Mouse (Mus musculus): ENCODE measurements at regions not wholly inside any gene's neighbourhood (a gene's known extent, or its start where the extent isn't known, plus 50 kb on each side); places are given as distances from the start of the nearest gene placed in this dataset.
"Not testable (repeated sequence)": the region's sequence is repeated elsewhere in the genome, so short reads cannot be mapped to it uniquely, and the experiment has no call there.

DNA sequence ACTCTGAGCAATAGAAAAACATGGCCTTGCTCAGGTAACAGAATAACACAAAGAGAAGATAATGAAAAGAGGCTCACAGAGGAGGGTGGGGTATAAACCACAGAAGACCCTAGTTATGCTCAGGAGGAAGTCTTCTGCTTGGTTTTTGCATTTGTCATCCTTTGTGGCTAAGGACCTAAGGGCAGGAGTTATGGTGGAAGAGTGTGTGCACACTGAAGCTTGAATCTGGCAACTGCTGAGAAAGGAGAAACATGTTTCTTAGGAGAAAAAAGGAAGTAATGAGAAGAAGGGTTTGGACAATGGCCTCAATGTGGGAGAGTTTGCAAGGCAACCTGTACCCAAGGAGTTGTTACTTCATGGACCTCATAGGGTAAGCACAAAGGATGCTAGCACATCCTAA is 106.8 kb upstream of the Nyap2 start:
- no peaks in the 10 kb centered on the region for H3K9me3 ChIP-seq (ENCODE audit: control insufficient read depth, low read length)
- no peak overlapping the region for H3K9ac ChIP-seq (ENCODE audit: low read length)
- no peak overlapping the region for H3K4me2 ChIP-seq (ENCODE audit: low read length)
- ATAC-seq (ENCODE audit: insufficient number of reproducible peaks, insufficient read depth, low FRiP score, low read depth): no peak
- no peaks in the 10 kb centered on the region for H3K4me1 ChIP-seq (ENCODE audit: control insufficient read depth in 2 of 2, insufficient read depth in 2 of 2, low read length in 2 of 2)
- H3K36me3 ChIP-seq (ENCODE audit: control insufficient read depth, insufficient read depth, low read length): no peaks in the 10 kb centered on the region
- no peak overlapping the region for H3K27ac ChIP-seq (replicated peaks in 1 of 2; ENCODE audit: control insufficient read depth in 1 of 2, insufficient read depth in 1 of 2, low read depth in 2 of 2, low read length in 2 of 2)
- no peaks in the 10 kb centered on the region for H3K27me3 ChIP-seq (ENCODE audit: control insufficient read depth, insufficient read depth, low read length)
- no peak overlapping the region for H3K4me3 ChIP-seq (ENCODE audit: control insufficient read depth in 1 of 2, insufficient read depth in 1 of 2, low read depth in 1 of 2, low read length in 2 of 2)

DNA sequence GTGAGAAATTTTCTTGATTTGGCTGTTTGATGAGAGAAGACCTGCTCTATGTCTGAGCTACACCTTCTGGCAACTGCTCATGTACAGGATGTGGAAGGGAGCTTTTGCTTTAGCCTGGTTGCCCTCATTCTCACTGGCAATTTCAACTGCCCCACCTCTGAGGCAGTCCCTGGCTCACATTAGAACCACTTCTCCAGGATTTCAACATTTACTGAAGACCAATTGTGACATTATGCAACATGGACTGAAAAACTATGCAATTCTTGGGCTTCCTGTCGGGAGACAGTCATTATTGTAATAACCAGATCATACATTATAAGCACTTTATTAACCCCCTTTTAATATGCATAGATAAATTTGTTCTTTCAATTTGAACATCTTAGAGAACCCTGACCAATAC is 107.6 kb upstream of the Nyap2 start:
- Histone ChIP-seq H3K9ac (ENCODE audit: low read length) (no peak overlapping the region), H3K4me2 (ENCODE audit: low read length) (no peak overlapping the region), H3K27me3 (ENCODE audit: control insufficient read depth, insufficient read depth, low read length) (no peaks in the 10 kb centered on the region), H3K9me3 (ENCODE audit: control insufficient read depth, low read length) (no peaks in the 10 kb centered on the region), H3K4me3 (ENCODE audit: control insufficient read depth in 1 of 2, insufficient read depth in 1 of 2, low read depth in 1 of 2, low read length in 2 of 2) (no peak overlapping the region), H3K4me1 (ENCODE audit: control insufficient read depth in 2 of 2, insufficient read depth in 2 of 2, low read length in 2 of 2) (no peaks in the 10 kb centered on the region), H3K36me3 (ENCODE audit: control insufficient read depth, insufficient read depth, low read length) (no peaks in the 10 kb centered on the region), H3K27ac (replicated peaks in 1 of 2; ENCODE audit: control insufficient read depth in 1 of 2, insufficient read depth in 1 of 2, low read depth in 2 of 2, low read length in 2 of 2) (no peak overlapping the region)
- WGBS: 62% methylated on average over 1 of the region's 1 CpGs
- ATAC-seq (ENCODE audit: insufficient number of reproducible peaks, insufficient read depth, low FRiP score, low read depth): no peak

- ATAC-seq (ENCODE audit: insufficient number of reproducible peaks, insufficient read depth, low FRiP score, low read depth): no peak
- H3K4me2 ChIP-seq (ENCODE audit: low read length): no peak overlapping the region
- no peaks in the 10 kb centered on the region for H3K4me1 ChIP-seq (ENCODE audit: control insufficient read depth in 2 of 2, insufficient read depth in 2 of 2, low read length in 2 of 2)
- no peaks in the 10 kb centered on the region for H3K27me3 ChIP-seq (ENCODE audit: control insufficient read depth, insufficient read depth, low read length)
- no peak overlapping the region for H3K27ac ChIP-seq (replicated peaks in 1 of 2; ENCODE audit: control insufficient read depth in 1 of 2, insufficient read depth in 1 of 2, low read depth in 2 of 2, low read length in 2 of 2)
- H3K9ac ChIP-seq (ENCODE audit: low read length): no peak overlapping the region
- no peaks in the 10 kb centered on the region for H3K9me3 ChIP-seq (ENCODE audit: control insufficient read depth, low read length)
- WGBS: 62% methylated on average over 2 of the region's 2 CpGs
- no peaks in the 10 kb centered on the region for H3K36me3 ChIP-seq (ENCODE audit: control insufficient read depth, insufficient read depth, low read length)
- H3K4me3 ChIP-seq (ENCODE audit: control insufficient read depth in 1 of 2, insufficient read depth in 1 of 2, low read depth in 1 of 2, low read length in 2 of 2): no peak overlapping the region
These were observed 111.0 kb upstream of the Nyap2 start for GRCm38 (mm10) chr1:80965792-80966191.

DNA sequence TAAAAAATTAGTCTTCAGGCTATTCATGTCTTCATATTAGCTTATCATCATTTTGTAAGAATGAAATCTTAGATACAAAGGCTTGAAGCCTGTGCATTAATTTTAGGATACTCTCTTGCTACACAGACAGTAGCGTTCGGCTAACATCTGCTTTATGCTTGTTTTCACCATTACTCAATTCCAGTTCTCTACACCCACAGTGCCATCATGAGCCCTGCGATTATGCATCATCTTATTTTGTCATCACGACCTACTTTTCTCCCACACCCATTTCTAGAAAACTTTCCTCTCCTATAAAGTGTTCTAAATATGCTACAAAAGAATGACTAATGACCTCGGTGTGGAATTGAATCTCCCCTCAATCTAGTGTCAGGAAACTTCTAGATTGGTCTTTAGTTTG is 112.4 kb upstream of the Nyap2 start:
- no peaks in the 10 kb centered on the region for H3K27me3 ChIP-seq (ENCODE audit: control insufficient read depth, insufficient read depth, low read length)
- H3K4me3 ChIP-seq (ENCODE audit: control insufficient read depth in 1 of 2, insufficient read depth in 1 of 2, low read depth in 1 of 2, low read length in 2 of 2): no peak overlapping the region
- H3K9ac ChIP-seq (ENCODE audit: low read length): no peak overlapping the region
- H3K36me3 ChIP-seq (ENCODE audit: control insufficient read depth, insufficient read depth, low read length): no peaks in the 10 kb centered on the region
- no peak for ATAC-seq (ENCODE audit: insufficient number of reproducible peaks, insufficient read depth, low FRiP score, low read depth)
- whole genome bisulfite sequencing: 81% methylated on average over 5 of the region's 5 CpGs
- no peak overlapping the region for H3K27ac ChIP-seq (replicated peaks in 1 of 2; ENCODE audit: control insufficient read depth in 1 of 2, insufficient read depth in 1 of 2, low read depth in 2 of 2, low read length in 2 of 2)
- no peaks in the 10 kb centered on the region for H3K9me3 ChIP-seq (ENCODE audit: control insufficient read depth, low read length)
- H3K4me1 ChIP-seq (ENCODE audit: control insufficient read depth in 2 of 2, insufficient read depth in 2 of 2, low read length in 2 of 2): no peaks in the 10 kb centered on the region
- H3K4me2 ChIP-seq (ENCODE audit: low read length): no peak overlapping the region

DNA sequence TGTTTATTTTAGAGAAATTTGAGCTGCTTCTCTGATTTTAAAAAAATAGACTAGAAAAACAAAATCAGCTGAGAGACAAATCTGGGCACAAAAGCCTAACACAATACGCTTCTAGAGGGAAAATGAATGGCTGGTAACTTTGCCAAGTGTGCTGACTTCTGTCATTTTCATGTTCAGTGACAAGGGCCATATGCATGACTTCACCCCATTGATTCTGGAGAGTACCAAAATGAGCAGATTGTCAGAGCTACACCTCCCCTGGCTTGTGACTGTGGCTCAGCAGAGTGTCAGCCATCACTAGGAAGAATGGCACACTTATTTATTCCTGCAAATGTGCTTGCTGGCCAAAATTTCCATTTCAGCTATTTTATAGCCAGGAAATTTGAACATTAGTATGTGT is 112.9 kb upstream of the Nyap2 start:
- WGBS: 64% methylated on average over 1 of the region's 1 CpGs
- Histone ChIP-seq H3K9ac (ENCODE audit: low read length) (no peak overlapping the region), H3K36me3 (ENCODE audit: control insufficient read depth, insufficient read depth, low read length) (no peaks in the 10 kb centered on the region), H3K4me3 (ENCODE audit: control insufficient read depth in 1 of 2, insufficient read depth in 1 of 2, low read depth in 1 of 2, low read length in 2 of 2) (no peak overlapping the region), H3K27ac (replicated peaks in 1 of 2; ENCODE audit: control insufficient read depth in 1 of 2, insufficient read depth in 1 of 2, low read depth in 2 of 2, low read length in 2 of 2) (no peak overlapping the region), H3K4me2 (ENCODE audit: low read length) (no peak overlapping the region), H3K4me1 (ENCODE audit: control insufficient read depth in 2 of 2, insufficient read depth in 2 of 2, low read length in 2 of 2) (no peaks in the 10 kb centered on the region), H3K9me3 (ENCODE audit: control insufficient read depth, low read length) (no peaks in the 10 kb centered on the region), H3K27me3 (ENCODE audit: control insufficient read depth, insufficient read depth, low read length) (no peaks in the 10 kb centered on the region)
- no peak for ATAC-seq (ENCODE audit: insufficient number of reproducible peaks, insufficient read depth, low FRiP score, low read depth)

DNA sequence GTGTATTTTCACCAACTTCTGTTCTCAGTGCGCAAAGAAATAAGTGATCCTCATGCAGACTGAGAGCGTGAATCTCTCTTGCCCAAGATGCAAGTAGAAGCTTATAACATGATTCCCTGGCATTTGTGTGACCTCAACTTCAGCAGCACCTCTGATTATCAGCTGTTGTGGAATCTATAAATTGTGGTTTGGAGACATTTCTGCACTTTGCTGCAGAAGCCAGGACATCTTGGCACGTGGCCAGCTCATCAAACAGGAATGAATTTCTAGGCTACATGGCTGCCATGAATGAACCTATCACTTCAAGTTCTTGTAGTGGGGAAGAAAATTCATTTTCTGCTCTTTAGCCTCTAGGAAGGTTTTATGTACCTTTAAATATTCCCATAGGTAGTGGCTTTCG is 126.3 kb upstream of the Nyap2 start:
- no peak for ATAC-seq (ENCODE audit: insufficient number of reproducible peaks, insufficient read depth, low FRiP score, low read depth)
- no peak overlapping the region for H3K4me2 ChIP-seq (ENCODE audit: low read length)

DNA sequence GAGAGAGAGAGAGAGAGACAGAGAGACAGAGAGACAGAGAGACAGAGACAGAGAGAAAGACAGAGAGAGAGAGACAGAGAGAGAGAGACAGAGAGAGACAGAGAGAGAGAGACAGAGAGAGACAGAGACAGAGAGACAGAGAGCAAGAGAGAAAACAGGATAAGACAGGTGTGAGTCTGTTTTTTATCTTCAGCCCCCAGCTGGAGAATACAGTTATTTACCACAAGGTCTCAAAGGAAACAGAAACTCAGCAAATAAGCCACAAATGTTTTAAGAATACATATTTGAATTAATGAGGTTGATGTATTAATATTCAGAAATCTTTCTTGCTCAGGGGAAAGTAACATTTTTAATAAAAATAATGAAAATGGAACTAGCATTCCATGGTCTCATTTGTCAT is 130.7 kb upstream of the Nyap2 start:
- not testable (repeated sequence) for ATAC-seq (ENCODE audit: insufficient number of reproducible peaks, insufficient read depth, low FRiP score, low read depth); H3K4me1 ChIP-seq (ENCODE audit: control insufficient read depth in 2 of 2, insufficient read depth in 2 of 2, low read length in 2 of 2); H3K27me3 ChIP-seq (ENCODE audit: control insufficient read depth, insufficient read depth, low read length); H3K27ac ChIP-seq (replicated peaks in 1 of 2; ENCODE audit: control insufficient read depth in 1 of 2, insufficient read depth in 1 of 2, low read depth in 2 of 2, low read length in 2 of 2); H3K36me3 ChIP-seq (ENCODE audit: control insufficient read depth, insufficient read depth, low read length); H3K4me3 ChIP-seq (ENCODE audit: control insufficient read depth in 1 of 2, insufficient read depth in 1 of 2, low read depth in 1 of 2, low read length in 2 of 2); H3K9me3 ChIP-seq (ENCODE audit: control insufficient read depth, low read length); H3K4me2 ChIP-seq (ENCODE audit: low read length); H3K9ac ChIP-seq (ENCODE audit: low read length)

More for the DNA sequence above, 126.3 kb upstream of the Nyap2 start:
- H3K27me3 ChIP-seq (ENCODE audit: control insufficient read depth, insufficient read depth, low read length): no peaks in the 10 kb centered on the region
- no peaks in the 10 kb centered on the region for H3K36me3 ChIP-seq (ENCODE audit: control insufficient read depth, insufficient read depth, low read length)
- H3K9ac ChIP-seq (ENCODE audit: low read length): no peak overlapping the region
- H3K27ac ChIP-seq (replicated peaks in 1 of 2; ENCODE audit: control insufficient read depth in 1 of 2, insufficient read depth in 1 of 2, low read depth in 2 of 2, low read length in 2 of 2): no peak overlapping the region
- no peaks in the 10 kb centered on the region for H3K9me3 ChIP-seq (ENCODE audit: control insufficient read depth, low read length)
- 76% methylated on average over 4 of the region's 4 CpGs for WGBS
- H3K4me1 ChIP-seq (ENCODE audit: control insufficient read depth in 2 of 2, insufficient read depth in 2 of 2, low read length in 2 of 2): no peaks in the 10 kb centered on the region
- no peak overlapping the region for H3K4me3 ChIP-seq (ENCODE audit: control insufficient read depth in 1 of 2, insufficient read depth in 1 of 2, low read depth in 1 of 2, low read length in 2 of 2)

DNA sequence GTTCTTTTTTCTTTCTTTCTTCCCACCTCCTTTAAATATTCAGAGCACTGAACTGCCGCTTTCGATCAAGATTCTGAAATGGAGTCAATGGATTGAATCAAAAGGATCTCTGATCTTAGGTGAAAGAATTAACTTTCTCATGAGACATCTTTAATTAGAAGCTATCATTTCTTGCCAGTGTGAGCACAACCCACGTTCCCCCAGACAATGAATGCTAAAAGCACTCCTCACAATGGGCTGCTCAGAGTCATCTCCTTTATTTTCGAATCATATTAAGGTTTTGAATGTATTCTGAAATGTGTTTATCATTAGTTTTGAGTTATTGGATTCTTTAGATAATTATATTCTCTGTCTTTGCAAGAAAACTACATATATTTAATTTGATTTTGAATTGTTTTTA is 137.4 kb upstream of the Nyap2 start:
- Histone ChIP-seq H3K9ac (ENCODE audit: low read length) (no peak overlapping the region), H3K9me3 (ENCODE audit: control insufficient read depth, low read length) (no peaks in the 10 kb centered on the region), H3K36me3 (ENCODE audit: control insufficient read depth, insufficient read depth, low read length) (no peaks in the 10 kb centered on the region), H3K4me3 (ENCODE audit: control insufficient read depth in 1 of 2, insufficient read depth in 1 of 2, low read depth in 1 of 2, low read length in 2 of 2) (no peak overlapping the region), H3K27ac (replicated peaks in 1 of 2; ENCODE audit: control insufficient read depth in 1 of 2, insufficient read depth in 1 of 2, low read depth in 2 of 2, low read length in 2 of 2) (no peak overlapping the region), H3K4me1 (ENCODE audit: control insufficient read depth in 2 of 2, insufficient read depth in 2 of 2, low read length in 2 of 2) (no peaks in the 10 kb centered on the region), H3K27me3 (ENCODE audit: control insufficient read depth, insufficient read depth, low read length) (no peaks in the 10 kb centered on the region), H3K4me2 (ENCODE audit: low read length) (no peak overlapping the region)
- WGBS: 81% methylated on average over 4 of the region's 4 CpGs
- ATAC-seq (ENCODE audit: insufficient number of reproducible peaks, insufficient read depth, low FRiP score, low read depth): no peak

All from heart, embryonic 14.5 days (tissue).